ENCODE assay signal across 35 mouse cellular contexts in the genomic region with DNA sequence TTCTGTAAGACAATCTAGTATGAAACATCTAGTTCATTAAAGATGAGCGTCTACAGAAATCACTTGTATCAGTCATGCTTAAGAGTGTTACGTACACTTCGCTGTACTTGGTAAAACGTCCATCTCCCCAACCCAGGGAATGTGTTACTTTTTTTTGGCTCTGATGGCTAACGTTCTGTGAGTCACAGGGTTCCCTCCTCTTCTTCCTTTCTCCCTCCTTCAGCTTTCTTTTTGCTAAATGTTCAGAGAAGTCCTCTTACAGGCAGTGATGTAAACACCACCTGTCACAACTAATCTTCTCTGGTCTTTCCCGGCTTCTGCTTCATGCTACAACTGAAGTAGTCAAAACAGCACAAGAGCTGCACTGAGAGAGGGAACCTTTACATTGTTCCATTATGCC.
"Had no signal": no experiment of that assay in that cellular context is flagged by ENCODE, and none has a peak within 500 bp of the region (broad histone marks: within the 10 kb centered on the region; RNA-seq: fewer than 3 reads in every experiment).

No protein-coding gene starts in this region.

- H3K36me3 ChIP-seq: heart, embryonic 15.5 days; hindbrain, embryonic 10.5 days; intestine, embryonic 15.5 days; kidney, embryonic 15.5 days had no signal

- H3K9me3 ChIP-seq: heart, embryonic 10.5 days; heart, embryonic 13.5 days; heart, embryonic 15.5 days; hindbrain, embryonic 10.5 days; hindbrain, embryonic 12.5 days; hindbrain, embryonic 13.5 days; hindbrain, embryonic 15.5 days; intestine, embryonic 15.5 days; kidney, embryonic 15.5 days had no signal

- H3K4me2 ChIP-seq: heart, embryonic 11.5 days; heart, embryonic 12.5 days; heart, embryonic 13.5 days; heart, embryonic 15.5 days; hindbrain, embryonic 12.5 days; hindbrain, embryonic 13.5 days; hindbrain, embryonic 14.5 days; hindbrain, embryonic 15.5 days; intestine, embryonic 15.5 days; kidney, embryonic 15.5 days had no signal

- H3K4me3 ChIP-seq: heart, embryonic 10.5 days; heart, embryonic 12.5 days; heart, embryonic 13.5 days; heart, embryonic 15.5 days; hindbrain, embryonic 10.5 days; hindbrain, embryonic 12.5 days; hindbrain, embryonic 13.5 days; hindbrain, embryonic 15.5 days; intestine, embryonic 15.5 days; kidney, embryonic 15.5 days; layer of hippocampus, adult 2 months had no signal

- DNase-seq: heart, postnatal 10 days; heart, postnatal 14 days; heart, postnatal 36 days; heart, postnatal 4 days; kidney, adult 11 months; kidney, adult 18-20 months; kidney, adult 2 months; kidney, adult 8-10 months; kidney, adult 9 months; kidney, postnatal 10 days; kidney, postnatal 14 days; kidney, postnatal 25 days; kidney, postnatal 36 days; kidney, postnatal 4 days; layer of hippocampus, adult 9-11 months; layer of hippocampus, postnatal 36 days had no signal

- ATAC-seq: hindbrain, embryonic 16.5 days; hindbrain, postnatal 0 days; inflammation-experienced regulatory T-cells, adult 6 months; intestine, embryonic 15.5 days; intestine, embryonic 16.5 days; intestine, postnatal 0 days had no signal

- H3K9ac ChIP-seq: heart, embryonic 12.5 days; heart, embryonic 13.5 days; heart, embryonic 15.5 days; hindbrain, embryonic 12.5 days; hindbrain, embryonic 13.5 days; hindbrain, embryonic 14.5 days; hindbrain, embryonic 15.5 days; intestine, embryonic 15.5 days; kidney, embryonic 15.5 days had no signal

- H3K27ac ChIP-seq: heart, embryonic 10.5 days; heart, embryonic 13.5 days; heart, embryonic 15.5 days; hindbrain, embryonic 10.5 days; hindbrain, embryonic 12.5 days; hindbrain, embryonic 13.5 days; hindbrain, embryonic 14.5 days; hindbrain, embryonic 15.5 days; hindbrain, postnatal 0 days; intestine, embryonic 15.5 days; kidney, embryonic 15.5 days; kidney, postnatal 0 days; layer of hippocampus, adult 2 months had no signal

- H3K27me3 ChIP-seq: heart, embryonic 12.5 days; heart, embryonic 13.5 days; heart, embryonic 15.5 days; hindbrain, embryonic 12.5 days; hindbrain, embryonic 13.5 days; hindbrain, embryonic 15.5 days; intestine, embryonic 15.5 days; kidney, embryonic 15.5 days had no signal

- H3K4me1 ChIP-seq: heart, embryonic 10.5 days; hindbrain, embryonic 10.5 days; hindbrain, embryonic 12.5 days; hindbrain, embryonic 13.5 days; hindbrain, embryonic 15.5 days; intestine, embryonic 15.5 days; kidney, embryonic 15.5 days had no signal
